Mouse (Mus musculus) liver, embryonic 13.5 days (tissue): ENCODE measurements around the gene Upp1. TPM values are rescaled to one million over a fixed set of nuclear protein-coding genes. Genes with fewer than 3 reads are reported as not detected.

Source experiments
- ATAC-seq: fragments of 200-750 bp; cut with Nextera tagmentation; 2 replicates; pipeline ENCODE4 v1.8.0; 2017; ENCODE audit warnings: low read depth, mild to moderate bottlenecking, moderate number of reproducible peaks, moderate library complexity
- DNase-seq: peaks from one replicate; pipeline ENCODE4 v3.0.0; 2022
- H3K27ac ChIP-seq: fragments of 300-500 bp; sonication (generic); 2 replicates; pipeline ENCODE4 v1.5.1; 2015; ENCODE audit warnings: moderate library complexity, mild to moderate bottlenecking, inconsistent platforms
- H3K27me3 ChIP-seq: fragments of 300-500 bp; sonication (generic); 2 replicates; pipeline ENCODE4 v1.6.1; 2015; ENCODE audit warnings: mild to moderate bottlenecking, inconsistent platforms
- H3K36me3 ChIP-seq: fragments of 300-500 bp; sonication (generic); 2 replicates; pipeline ENCODE4 v1.6.1; 2015; ENCODE audit warnings: mild to moderate bottlenecking, inconsistent platforms
- H3K4me1 ChIP-seq: fragments of 300-500 bp; sonication (generic); replicated peaks from 2 replicates; pipeline ENCODE4 v1.6.1; 2015; ENCODE audit warnings: inconsistent platforms
- H3K4me2 ChIP-seq: fragments of 300-500 bp; sonication (generic); 2 replicates; pipeline ENCODE4 v1.6.1; 2015; ENCODE audit warnings: inconsistent platforms, mild to moderate bottlenecking, moderate library complexity
- H3K4me3 ChIP-seq: fragments of 300-500 bp; sonication (generic); replicated peaks from 2 replicates; pipeline ENCODE4 v1.5.1; 2015; ENCODE audit warnings: mild to moderate bottlenecking, inconsistent platforms
- H3K9ac ChIP-seq: fragments of 300-500 bp; sonication (generic); 2 replicates; pipeline ENCODE4 v1.6.1; 2015; ENCODE audit warnings: mild to moderate bottlenecking, inconsistent platforms
- H3K9me3 ChIP-seq: fragments of 300-500 bp; sonication (generic); replicated peaks from 2 replicates; pipeline ENCODE4 v1.6.1; 2016; ENCODE audit warnings: inconsistent platforms
- WGBS: fragments of 180-500 bp; shearing (Covaris S2); methylation state at CpG from one replicate; pipeline ENCODE4 v1.1.7; 2015; ENCODE audit not compliant: insufficient replicate concordance; 5-methylcytosine and 5-hydroxymethylcytosine counted together
- polyA plus RNA-seq: library from polyadenylated mRNA; unstranded; fragments of >200 nt; fragmentation: Nextera tagmentation; extraction: Ambion mirVana; gene quantifications from 2 replicates; pipeline ENCODE4 v1.2.1, GENCODE M21; 2015

The Upp1 gene
- polyA plus RNA-seq, 1 experiment from 2014 or later, result 1.9 TPM

DNA sequence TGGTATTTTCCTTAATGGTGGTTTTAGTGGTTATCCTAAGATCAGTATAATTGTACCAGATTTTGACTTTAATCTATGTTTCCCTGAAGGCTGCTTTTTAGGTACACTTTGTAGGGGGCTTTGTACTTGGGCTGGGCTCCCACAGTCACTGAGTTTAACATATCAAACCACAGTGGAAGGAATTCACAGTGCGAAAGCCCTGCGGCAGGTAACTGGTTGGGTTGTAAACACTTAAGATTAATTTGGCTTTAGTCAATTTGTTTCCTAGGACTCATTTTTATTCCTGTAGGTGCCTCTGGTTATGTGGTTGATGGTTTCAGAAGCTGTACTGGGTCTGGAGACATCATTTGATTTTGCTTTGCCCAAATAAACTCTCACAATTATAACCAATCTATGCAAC lies 49.4 kb downstream of the Upp1 start:
- Histone ChIP-seq H3K27me3 (no peaks in the 10 kb centered on the region), H3K4me3 (no peak overlapping the region), H3K4me1 (no peaks in the 10 kb centered on the region), H3K36me3 (no peaks in the 10 kb centered on the region), H3K9me3 (no peaks in the 10 kb centered on the region), H3K9ac (no peak overlapping the region), H3K27ac (no peak overlapping the region), H3K4me2 (no peak overlapping the region)
- ATAC-seq, result no peak
- DNase-seq, result no peak
- WGBS, result 78% methylated on average over 2 of the region's 2 CpGs

DNA sequence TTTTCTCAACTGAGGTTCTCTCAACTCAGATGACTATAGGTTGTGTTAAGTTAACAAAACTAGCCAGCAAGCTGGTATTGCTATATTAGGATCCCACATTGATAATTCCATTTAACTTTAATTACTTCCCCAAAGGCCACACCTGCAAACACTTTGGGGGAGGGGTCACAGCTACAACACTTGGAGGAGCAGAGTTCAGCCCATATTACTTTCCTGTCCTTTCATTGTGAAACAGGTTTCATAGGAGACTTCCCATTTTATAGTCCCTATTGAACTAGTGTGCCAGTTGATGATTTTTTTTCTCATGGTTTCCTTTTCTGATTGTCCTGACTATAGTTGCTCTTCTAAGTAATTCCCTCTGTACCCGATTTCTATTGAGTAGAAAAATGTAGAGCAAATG lies 63.6 kb downstream of the Upp1 start:
- WGBS, result 62% methylated on average over 1 of the region's 1 CpGs
- H3K4me1 ChIP-seq, result no peaks in the 10 kb centered on the region
- ATAC-seq, result no peak

More for the DNA sequence above, 63.6 kb downstream of the Upp1 start:
- H3K9me3 ChIP-seq, result no peaks in the 10 kb centered on the region
- H3K36me3 ChIP-seq, result no peaks in the 10 kb centered on the region
- no peaks in the 10 kb centered on the region for H3K27me3 ChIP-seq
- no peak overlapping the region for H3K4me2 ChIP-seq
- no peak overlapping the region for H3K4me3 ChIP-seq
- H3K27ac ChIP-seq, result no peak overlapping the region
- DNase-seq, result no peak
- H3K9ac ChIP-seq, result no peak overlapping the region

Other genes starting within 250 kb of the Upp1 start
- gene Pkd1l1, start 144.8 kb upstream of the Upp1 start, polyA plus RNA-seq, result 0.03 and 0.10 TPM in 2 replicates
- 10.2 and 13.0 TPM in 2 replicates for gene Hus1, start 106.9 kb upstream of the Upp1 start, polyA plus RNA-seq
- gene Gm11992, start 69.5 kb upstream of the Upp1 start, polyA plus RNA-seq, result 0.07 and 0.12 TPM in 2 replicates
- not detected in 2 replicates for gene Sun3, start 69.1 kb upstream of the Upp1 start, polyA plus RNA-seq
- gene Abca13, start 73.8 kb downstream of the Upp1 start, polyA plus RNA-seq, result 0.01 and 0.03 TPM in 2 replicates